Mouse (Mus musculus): ENCODE measurements at regions not wholly inside any gene's neighbourhood (a gene's known extent, or its start where the extent isn't known, plus 50 kb on each side); places are given as distances from the start of the nearest gene placed in this dataset.

DNA sequence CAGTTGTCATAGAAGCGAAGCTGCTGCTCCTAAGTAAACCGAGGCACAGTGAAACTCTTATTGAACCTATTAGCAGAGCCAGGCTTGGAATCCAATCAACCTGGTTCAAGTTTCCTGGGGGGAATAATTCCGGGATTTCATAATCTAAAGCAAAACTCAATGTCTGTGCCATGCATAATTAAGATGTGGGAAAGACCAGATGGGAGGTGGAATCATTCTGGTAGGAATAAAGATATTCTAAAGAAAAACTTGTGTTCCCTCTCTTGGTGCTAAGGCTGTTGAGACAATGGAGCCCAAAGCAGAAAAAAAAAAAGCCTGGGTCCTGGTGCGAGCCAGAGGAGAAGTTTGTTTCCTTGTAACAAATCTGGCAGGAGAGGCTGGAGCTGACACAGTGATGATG is 217.7 kb downstream of the Gpat3 start:
- H3K9me3 ChIP-seq (replicated peaks; ENCODE audit: insufficient read depth, low read length), result no peaks in the 10 kb centered on the region
- H3K4me3 ChIP-seq (ENCODE audit: control insufficient read depth in 1 of 2, insufficient read depth in 1 of 2, low read depth in 2 of 2, low read length in 2 of 2), result no peak overlapping the region
- H3K27me3 ChIP-seq (ENCODE audit: control insufficient read depth in 1 of 2, insufficient read depth in 2 of 2, low read length in 2 of 2), result no peaks in the 10 kb centered on the region
- TF ChIP-seq POLR2AphosphoS2 (IDR thresholded peaks at IDR 0.05; ENCODE audit: low read length) (no peak), GABPA (IDR thresholded peaks at IDR 0.05; ENCODE audit: low read depth, low read length) (no peak), MXI1 (IDR thresholded peaks at IDR 0.05; ENCODE audit: low read depth, low read length) (no peak), ELF1 (IDR thresholded peaks at IDR 0.05; ENCODE audit: low read depth, low read length) (no peak), BHLHE40 (IDR thresholded peaks at IDR 0.05; ENCODE audit: borderline replicate concordance, low read depth, low read length) (no peak), MYB (IDR thresholded peaks at IDR 0.05; ENCODE audit: low read depth, low read length) (no peak), MAX (IDR thresholded peaks at IDR 0.05; ENCODE audit: low read length) (no peak), MAFK (IDR thresholded peaks at IDR 0.05; ENCODE audit: borderline replicate concordance, low read depth, low read length) (no peak), NRF1 (IDR thresholded peaks at IDR 0.05; ENCODE audit: insufficient read depth, low read depth, low read length, poor library complexity, severe bottlenecking) (no peak), TBP (IDR thresholded peaks at IDR 0.05; ENCODE audit: low read depth, low read length) (no peak), GATA1 (IDR thresholded peaks at IDR 0.05; ENCODE audit: low read depth, low read length) (no peak), RAD21 (IDR thresholded peaks at IDR 0.05; ENCODE audit: low read depth, low read length) (no peak), ZNF384 (IDR thresholded peaks at IDR 0.05; ENCODE audit: low read depth, low read length) (no peak), CTCF (IDR thresholded peaks at IDR 0.05 in 2 of 3, conservative IDR thresholded peaks at IDR 0.05 in 1 of 3; ENCODE audit: control insufficient read depth in 1 of 3, insufficient read depth in 1 of 3, low read depth in 2 of 3, low read length in 3 of 3, poor library complexity in 1 of 3, severe bottlenecking in 1 of 3) (no peak), TCF12 (IDR thresholded peaks at IDR 0.05; ENCODE audit: low read depth, low read length) (no peak)
- no peak overlapping the region for H3K27ac ChIP-seq (ENCODE audit: control insufficient read depth, low read depth, low read length)
- H3K79me2 ChIP-seq (ENCODE audit: control insufficient read depth, insufficient read depth, low read length, poor library complexity), result no peaks in the 10 kb centered on the region
- H3K9ac ChIP-seq (ENCODE audit: control insufficient read depth, low read depth, low read length, poor library complexity, severe bottlenecking), result no peak overlapping the region
- DNase-seq (ENCODE audit: low read depth, low spot score), result no peak
- H3K36me3 ChIP-seq (ENCODE audit: control insufficient read depth in 1 of 2, insufficient read depth in 2 of 2, low read length in 2 of 2), result no peaks in the 10 kb centered on the region
- H3K4me1 ChIP-seq (ENCODE audit: control insufficient read depth in 1 of 2, insufficient read depth in 2 of 2, low read length in 2 of 2), result no peaks in the 10 kb centered on the region

DNA sequence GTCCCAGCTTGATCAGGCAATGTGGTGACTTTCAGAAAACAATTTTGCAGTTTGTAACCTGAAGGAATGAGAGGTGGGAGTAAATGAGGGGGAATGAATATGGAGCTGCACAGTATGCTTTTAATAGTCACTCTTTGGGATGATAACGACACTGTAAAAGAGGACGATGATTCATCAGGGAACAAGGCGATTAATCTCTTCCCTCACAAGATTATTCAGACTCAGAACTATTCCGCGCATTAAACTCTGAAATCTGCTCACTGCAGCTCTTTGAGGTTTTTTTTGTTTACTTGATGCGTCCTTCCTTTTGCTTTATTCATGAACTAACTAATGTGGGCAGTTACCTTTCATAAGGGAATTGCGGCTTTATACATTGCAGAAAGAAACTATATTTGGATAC is 206.1 kb downstream of the Gpat3 start:
- Histone ChIP-seq H3K9me3 (replicated peaks; ENCODE audit: insufficient read depth, low read length) (no peaks in the 10 kb centered on the region), H3K79me2 (ENCODE audit: control insufficient read depth, insufficient read depth, low read length, poor library complexity) (no peaks in the 10 kb centered on the region), H3K36me3 (ENCODE audit: control insufficient read depth in 1 of 2, insufficient read depth in 2 of 2, low read length in 2 of 2) (no peaks in the 10 kb centered on the region), H3K4me3 (ENCODE audit: control insufficient read depth in 1 of 2, insufficient read depth in 1 of 2, low read depth in 2 of 2, low read length in 2 of 2) (no peak overlapping the region), H3K27me3 (ENCODE audit: control insufficient read depth in 1 of 2, insufficient read depth in 2 of 2, low read length in 2 of 2) (no peaks in the 10 kb centered on the region), H3K4me1 (ENCODE audit: control insufficient read depth in 1 of 2, insufficient read depth in 2 of 2, low read length in 2 of 2) (no peaks in the 10 kb centered on the region), H3K27ac (ENCODE audit: control insufficient read depth, low read depth, low read length) (no peak overlapping the region), H3K9ac (ENCODE audit: control insufficient read depth, low read depth, low read length, poor library complexity, severe bottlenecking) (no peak overlapping the region)
- no peak for DNase-seq (ENCODE audit: low read depth, low spot score)
- TF ChIP-seq CTCF (IDR thresholded peaks at IDR 0.05 in 2 of 3, conservative IDR thresholded peaks at IDR 0.05 in 1 of 3; ENCODE audit: control insufficient read depth in 1 of 3, insufficient read depth in 1 of 3, low read depth in 2 of 3, low read length in 3 of 3, poor library complexity in 1 of 3, severe bottlenecking in 1 of 3) (no peak), ZNF384 (IDR thresholded peaks at IDR 0.05; ENCODE audit: low read depth, low read length) (no peak), GABPA (IDR thresholded peaks at IDR 0.05; ENCODE audit: low read depth, low read length) (no peak), TAL1 (IDR thresholded peaks at IDR 0.05; ENCODE audit: low read length) (no peak), JUND (IDR thresholded peaks at IDR 0.05; ENCODE audit: low read depth, low read length) (no peak), NELFE (IDR thresholded peaks at IDR 0.05; ENCODE audit: low read depth, low read length) (no peak)
